Mouse (Mus musculus): ENCODE data around the gene Efhd2.

GRCm38 (mm10) chr4:141882858-141883257, 8.1 kb upstream of the Efhd2 start:
- TF ChIP-seq CTCF (IDR thresholded peaks at IDR 0.05) (no peak), POLR2A (IDR thresholded peaks at IDR 0.05; ENCODE audit: insufficient read depth, low read depth, low read length) (no peak), EP300 (IDR thresholded peaks at IDR 0.05; ENCODE audit: insufficient read depth, low read depth, low read length) (no peak)

Measured in heart, adult 2 months (tissue).